Mouse (Mus musculus): Measurements from ENCODE around the gene Erf.

The Erf gene

GRCm38 (mm10) chr7:25250141-25250972, at the start of gene Erf:
Gene Erf, minus strand, starts transcription at chr7:25250761.
- DNase-seq = peak; percentile 97

- DNase-seq = peak; percentile 85 to 88
Measured at GRCm38 (mm10) chr7:25297454-25298325, 47.1 kb upstream of the Erf start, which contains the start of gene Pafah1b3. Gene Pafah1b3, minus strand, starts transcription at chr7:25297986.

DNA sequence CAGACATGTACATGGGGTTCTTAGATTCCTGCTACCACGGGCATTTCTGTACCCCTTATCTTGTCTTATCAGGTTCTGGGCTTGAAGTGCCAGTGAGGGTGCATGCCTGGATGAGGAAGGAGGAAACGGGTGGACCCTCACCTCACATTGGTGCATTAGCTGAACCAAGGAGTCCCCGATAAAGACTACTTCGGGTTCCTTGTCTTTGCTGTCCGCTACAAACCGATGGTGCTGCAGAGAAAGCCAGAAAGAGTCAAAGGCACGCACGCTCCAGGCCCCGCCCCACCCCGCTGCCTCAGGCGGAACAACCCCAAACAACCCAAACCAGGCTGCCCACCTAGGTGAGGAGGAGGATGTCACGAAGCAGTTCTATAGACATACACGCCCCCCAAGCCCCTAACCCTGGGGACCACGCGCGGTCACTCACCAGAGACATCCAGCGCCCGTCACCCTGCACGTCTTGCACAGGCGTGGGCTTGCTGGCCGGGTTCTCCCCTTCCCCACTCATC, 46.4 kb upstream of the Erf start:
- peak in 1 of 2 experiments; percentile 56 for DNase-seq

GRCm38 (mm10) chr7:25294960-25295722, 44.6 kb upstream of the Erf start:
- DNase-seq = no peak

- DNase-seq = no peak
Measured at GRCm38 (mm10) chr7:25294495-25294894, 43.9 kb upstream of the Erf start.

GRCm38 (mm10) chr7:25293191-25293739, 42.7 kb upstream of the Erf start:
- no peak for DNase-seq

GRCm38 (mm10) chr7:25292107-25292506, 41.5 kb upstream of the Erf start:
- DNase-seq = no peak

GRCm38 (mm10) chr7:25290911-25291310, 40.4 kb upstream of the Erf start:
- peak; percentile 58 to 70 for DNase-seq

DNA sequence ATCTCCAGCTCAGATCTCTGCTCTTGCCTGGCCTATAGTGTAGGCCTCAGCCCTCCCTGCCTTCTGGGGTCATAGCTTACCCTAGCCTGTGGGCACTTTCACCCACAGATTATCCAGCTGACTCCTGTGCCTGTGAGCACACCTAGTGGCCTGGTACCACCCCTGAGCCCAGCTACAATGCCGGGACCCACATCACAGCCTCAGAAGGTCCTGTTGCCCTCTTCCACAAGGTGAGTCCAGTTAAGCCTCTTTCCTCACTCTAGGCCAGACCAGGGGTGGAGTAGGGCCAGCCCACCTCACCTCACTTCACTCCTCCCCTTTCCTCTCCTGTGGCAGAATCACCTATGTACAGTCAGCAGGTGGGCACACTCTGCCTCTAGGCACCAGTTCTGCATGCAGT, 39.9 kb upstream of the Erf start:
- DNase-seq = no peak

- DNase-seq = no peak
Measured at GRCm38 (mm10) chr7:25289925-25290324, 39.4 kb upstream of the Erf start.

GRCm38 (mm10) chr7:25288721-25289120, 38.2 kb upstream of the Erf start:
- no peak for DNase-seq

DNA sequence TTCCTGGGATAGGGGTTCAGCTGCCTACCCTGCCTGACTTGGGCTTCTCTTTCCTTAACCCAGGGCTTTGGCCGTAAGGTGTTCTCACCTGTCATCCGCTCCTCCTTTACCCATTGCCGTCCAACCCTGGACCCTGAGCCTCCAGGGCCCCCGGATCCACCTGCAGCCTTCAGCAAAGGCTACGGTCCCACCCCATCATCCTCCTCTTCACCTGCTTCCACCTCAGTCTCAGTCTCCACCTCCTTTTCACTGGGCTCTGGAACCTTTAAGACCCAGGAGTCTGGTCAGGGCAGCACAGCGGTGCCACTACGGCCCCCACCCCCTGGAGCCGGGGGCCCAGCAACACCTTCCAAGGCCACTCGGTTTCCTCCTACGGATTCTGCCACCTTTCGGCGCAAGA, 37.5 kb upstream of the Erf start:
- DNase-seq = no peak

DNA sequence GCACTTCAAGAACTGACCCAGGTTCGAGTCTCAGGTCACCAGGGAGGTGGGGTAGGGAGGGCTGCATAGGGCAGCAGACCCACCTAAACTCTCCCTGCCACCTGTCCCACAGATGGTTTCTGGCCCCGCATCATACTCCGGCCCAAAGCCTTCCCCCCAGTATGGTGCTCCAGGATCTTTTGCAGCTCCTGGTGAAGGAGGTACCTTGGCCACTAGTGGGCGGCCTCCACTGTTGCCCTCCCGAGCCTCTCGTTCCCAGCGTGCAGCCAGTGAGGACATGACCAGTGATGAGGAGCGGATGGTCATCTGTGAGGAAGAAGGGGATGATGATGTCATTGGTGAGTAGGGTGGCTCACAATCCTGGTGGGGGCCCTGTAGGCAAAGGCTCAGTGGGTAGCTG, 36.4 kb upstream of the Erf start:
- no peak for DNase-seq

GRCm38 (mm10) chr7:25285511-25286238, 35.1 kb upstream of the Erf start:
- DNase-seq = no peak

- peak in 1 of 2 experiments; percentile 37 for DNase-seq
Measured at GRCm38 (mm10) chr7:25284766-25285165, 34.2 kb upstream of the Erf start.

DNA sequence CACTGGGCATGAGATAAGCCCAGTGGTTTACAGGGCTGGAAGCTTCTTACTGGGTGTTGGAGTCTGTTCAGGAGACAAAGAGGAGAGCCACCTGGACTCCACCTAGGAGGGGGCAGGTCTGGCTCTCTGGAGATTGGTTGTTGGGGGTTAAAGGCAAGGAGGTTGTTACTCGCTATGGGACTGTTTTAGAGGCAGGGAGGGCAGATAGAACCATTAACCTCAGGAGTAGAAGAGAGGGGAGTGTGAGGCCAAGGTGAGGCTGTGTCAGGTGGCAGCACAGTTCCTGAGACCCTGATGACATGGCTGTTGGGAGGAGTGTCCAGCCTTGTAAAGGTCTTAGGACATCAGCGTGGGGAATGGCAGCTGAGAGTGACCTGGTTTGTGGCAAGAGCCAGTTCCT, 33.6 kb upstream of the Erf start:
- no peak for DNase-seq

GRCm38 (mm10) chr7:25283637-25284036, 33.1 kb upstream of the Erf start:
- peak in 1 of 2 experiments; percentile 40 for DNase-seq

DNA sequence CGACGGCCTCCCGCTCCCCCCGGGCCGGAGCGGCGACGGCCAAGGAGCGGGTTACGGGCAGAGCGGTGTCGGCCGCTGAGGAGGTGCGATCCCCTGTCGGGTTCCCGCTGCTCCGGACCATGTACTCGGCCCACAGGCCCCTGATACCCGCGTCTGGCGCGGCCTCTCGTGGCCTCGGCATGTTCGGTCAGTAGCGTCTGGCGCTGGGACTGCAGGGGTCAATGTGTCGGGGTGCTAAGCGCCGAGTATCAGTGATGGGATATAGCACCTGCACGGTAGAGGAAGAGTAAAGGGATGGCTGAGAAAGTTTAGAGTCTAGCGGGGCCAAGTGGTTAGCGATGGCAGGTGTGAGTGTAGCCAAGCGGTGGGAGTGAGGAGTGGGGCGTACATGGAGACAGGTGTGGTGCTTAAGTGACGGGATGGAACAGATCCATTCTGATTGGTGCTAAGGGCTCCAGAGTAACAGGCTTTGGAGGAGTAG, 32.2 kb upstream of the Erf start:
- peak; percentile 65 to 74 for DNase-seq

GRCm38 (mm10) chr7:25281734-25282601, 31.4 kb upstream of the Erf start:
- peak; percentile 99 for DNase-seq

GRCm38 (mm10) chr7:25281166-25281733, 30.7 kb upstream of the Erf start:
- peak in 1 of 2 experiments; percentile 18 for DNase-seq
